Mouse (Mus musculus): ENCODE data around the gene Morn4. TPM values are rescaled to one million over a fixed set of nuclear protein-coding genes. Genes with fewer than 3 reads are reported as not detected.

The Morn4 gene
- total and polyA plus RNA-seq, 3 experiments: 5.7 to 18.4 TPM; not detected in 1

DNA sequence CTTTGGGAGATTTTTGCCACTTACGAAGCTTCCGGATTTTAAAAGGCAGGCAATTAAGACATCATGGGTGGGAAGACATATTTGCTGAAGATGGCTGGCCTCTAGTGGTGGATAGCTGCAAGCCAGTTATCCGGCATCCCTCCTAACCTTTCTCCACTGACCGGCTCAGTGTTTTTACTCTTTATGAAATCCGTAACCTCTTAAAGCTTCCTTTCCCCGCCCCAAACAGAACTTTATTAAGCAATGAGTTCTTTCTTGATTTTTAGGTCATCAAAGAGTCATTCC, 17.0 kb downstream of the Morn4 start:
- H3K9me3 ChIP-seq (replicated peaks; ENCODE audit: insufficient read depth, low read length): no peaks in the 10 kb centered on the region
- no peaks in the 10 kb centered on the region for H3K79me2 ChIP-seq (ENCODE audit: control insufficient read depth, insufficient read depth, low read length, poor library complexity)
- no peaks in the 10 kb centered on the region for H3K36me3 ChIP-seq (ENCODE audit: control insufficient read depth in 1 of 2, insufficient read depth in 2 of 2, low read length in 2 of 2)
- TF ChIP-seq CHD1 (IDR thresholded peaks at IDR 0.05; ENCODE audit: low read depth, low read length): no peak
- no peak for TF ChIP-seq ETS1 (IDR thresholded peaks at IDR 0.05; ENCODE audit: low read depth, low read length)
- no peak for TF ChIP-seq MAX (IDR thresholded peaks at IDR 0.05; ENCODE audit: low read length)
- TF ChIP-seq UBTF (IDR thresholded peaks at IDR 0.05; ENCODE audit: borderline replicate concordance, insufficient read depth, low read depth, low read length): no peak
- no peak for TF ChIP-seq NRF1 (IDR thresholded peaks at IDR 0.05; ENCODE audit: insufficient read depth, low read depth, low read length, poor library complexity, severe bottlenecking)
- TF ChIP-seq SMC3 (IDR thresholded peaks at IDR 0.05; ENCODE audit: low read depth, low read length): no peak
- no peak for TF ChIP-seq E2F4 (IDR thresholded peaks at IDR 0.05; ENCODE audit: borderline replicate concordance, low read depth, low read length)
- TF ChIP-seq MAZ (IDR thresholded peaks at IDR 0.05; ENCODE audit: low read depth, low read length): no peak
- TF ChIP-seq NELFE (IDR thresholded peaks at IDR 0.05; ENCODE audit: low read depth, low read length): no peak
- no peak for TF ChIP-seq POLR2A (IDR thresholded peaks at IDR 0.05; ENCODE audit: control insufficient read depth in 1 of 2, insufficient read depth in 1 of 2, low read depth in 1 of 2, low read length in 2 of 2, poor library complexity in 1 of 2)
- TF ChIP-seq ZMIZ1 (IDR thresholded peaks at IDR 0.05; ENCODE audit: low read depth, low read length): no peak
- no peak for TF ChIP-seq POLR2AphosphoS2 (IDR thresholded peaks at IDR 0.05; ENCODE audit: low read length)
- TF ChIP-seq RAD21 (IDR thresholded peaks at IDR 0.05; ENCODE audit: low read depth, low read length): no peak; the same call in 1 of the 2 replicates
- TF ChIP-seq GABPA (IDR thresholded peaks at IDR 0.05; ENCODE audit: low read depth, low read length): no peak
- no peak for TF ChIP-seq USF2 (IDR thresholded peaks at IDR 0.05; ENCODE audit: borderline replicate concordance in 1 of 2, insufficient read depth in 1 of 2, low read depth in 1 of 2, low read length in 2 of 2)
- TF ChIP-seq EP300 (IDR thresholded peaks at IDR 0.05; ENCODE audit: low read depth in 1 of 2, low read length in 2 of 2): no peak
- no peak for TF ChIP-seq MYB (IDR thresholded peaks at IDR 0.05; ENCODE audit: low read depth, low read length)
- no peak overlapping the region for H3K4me3 ChIP-seq (ENCODE audit: control insufficient read depth in 1 of 2, insufficient read depth in 1 of 2, low read depth in 2 of 2, low read length in 2 of 2)
- no peak overlapping the region for H3K9ac ChIP-seq (ENCODE audit: control insufficient read depth, low read depth, low read length, poor library complexity, severe bottlenecking)
- H3K27ac ChIP-seq (ENCODE audit: control insufficient read depth, low read depth, low read length): no peak overlapping the region
- no peak for DNase-seq (ENCODE audit: low read depth, low spot score)
- no peaks in the 10 kb centered on the region for H3K4me1 ChIP-seq (ENCODE audit: control insufficient read depth in 1 of 2, insufficient read depth in 2 of 2, low read length in 2 of 2)
- H3K27me3 ChIP-seq (ENCODE audit: control insufficient read depth in 1 of 2, insufficient read depth in 2 of 2, low read length in 2 of 2): peaks cover 19 to 29% of the 10 kb centered on the region in 2 experiments

DNA sequence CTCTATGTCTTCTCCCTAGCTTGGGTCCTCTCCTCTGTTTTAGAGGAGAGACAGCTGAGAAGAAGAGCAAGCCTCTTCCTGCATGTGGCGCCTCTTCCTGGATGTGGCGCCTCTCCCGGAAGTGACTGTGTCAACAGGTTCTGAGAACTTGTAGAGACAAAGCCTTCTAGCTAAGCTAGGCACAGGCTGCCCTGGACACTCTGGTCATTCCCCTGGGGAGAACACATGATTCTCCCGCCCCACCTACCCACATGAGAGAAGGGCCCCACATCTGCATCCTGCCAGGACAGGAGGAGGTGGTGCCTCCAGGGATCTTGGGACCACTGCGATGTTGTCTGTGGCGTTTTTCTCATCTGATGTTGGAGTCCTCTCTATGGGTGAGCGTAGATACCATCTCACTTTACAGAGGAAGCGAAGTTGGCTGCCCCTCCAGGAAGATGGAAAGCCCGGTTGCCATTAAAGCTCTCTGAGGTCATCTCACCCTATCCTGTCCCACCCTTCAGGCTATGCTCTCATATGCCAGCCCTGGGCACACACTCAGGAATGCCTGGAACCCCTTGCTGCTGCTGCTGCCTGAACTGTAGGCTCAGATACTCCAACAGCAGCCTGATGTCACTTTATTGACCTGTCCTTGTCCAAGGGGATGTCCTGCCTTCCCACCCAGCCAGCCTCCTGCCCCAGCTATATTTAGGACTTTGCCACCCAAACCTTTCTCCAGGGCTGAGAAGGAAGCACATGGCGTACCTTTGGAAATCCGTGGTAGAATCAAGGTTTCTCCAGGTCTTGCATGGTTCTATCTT, 17.5 kb downstream of the Morn4 start:
- Histone ChIP-seq H3K9me3 (replicated peaks; ENCODE audit: insufficient read depth, low read length) (no peaks in the 10 kb centered on the region), H3K4me3 (ENCODE audit: control insufficient read depth in 1 of 2, insufficient read depth in 1 of 2, low read depth in 2 of 2, low read length in 2 of 2) (no peak overlapping the region), H3K27me3 (ENCODE audit: control insufficient read depth in 1 of 2, insufficient read depth in 2 of 2, low read length in 2 of 2) (peaks cover 20 to 32% of the 10 kb centered on the region in 2 experiments), H3K4me1 (ENCODE audit: control insufficient read depth in 1 of 2, insufficient read depth in 2 of 2, low read length in 2 of 2) (no peaks in the 10 kb centered on the region), H3K9ac (ENCODE audit: control insufficient read depth, low read depth, low read length, poor library complexity, severe bottlenecking) (no peak overlapping the region), H3K36me3 (ENCODE audit: control insufficient read depth in 1 of 2, insufficient read depth in 2 of 2, low read length in 2 of 2) (no peaks in the 10 kb centered on the region), H3K79me2 (ENCODE audit: control insufficient read depth, insufficient read depth, low read length, poor library complexity) (no peaks in the 10 kb centered on the region), H3K27ac (ENCODE audit: control insufficient read depth, low read depth, low read length) (no peak overlapping the region)
- no peak for DNase-seq (ENCODE audit: low read depth, low spot score)
- TF ChIP-seq BHLHE40 (IDR thresholded peaks at IDR 0.05; ENCODE audit: borderline replicate concordance, low read depth, low read length): no peak
- TF ChIP-seq E2F4 (IDR thresholded peaks at IDR 0.05; ENCODE audit: borderline replicate concordance, low read depth, low read length): no peak
- TF ChIP-seq MAX (IDR thresholded peaks at IDR 0.05; ENCODE audit: low read length): no peak
- TF ChIP-seq CTCF (IDR thresholded peaks at IDR 0.05 in 2 of 3, conservative IDR thresholded peaks at IDR 0.05 in 1 of 3; ENCODE audit: control insufficient read depth in 1 of 3, insufficient read depth in 1 of 3, low read depth in 2 of 3, low read length in 3 of 3, poor library complexity in 1 of 3, severe bottlenecking in 1 of 3): no peak
- TF ChIP-seq KAT2A (conservative IDR thresholded peaks at IDR 0.05; ENCODE audit: low read depth, low read length): no peak
- TF ChIP-seq MXI1 (IDR thresholded peaks at IDR 0.05; ENCODE audit: low read depth, low read length): no peak
- TF ChIP-seq ZKSCAN1 (IDR thresholded peaks at IDR 0.05; ENCODE audit: low read depth, low read length): no peak
- TF ChIP-seq TAL1 (IDR thresholded peaks at IDR 0.05; ENCODE audit: low read length): no peak
- no peak for TF ChIP-seq MAFK (IDR thresholded peaks at IDR 0.05; ENCODE audit: borderline replicate concordance, low read depth, low read length)
- TF ChIP-seq MYB (IDR thresholded peaks at IDR 0.05; ENCODE audit: low read depth, low read length): no peak
- no peak for TF ChIP-seq MEF2A (IDR thresholded peaks at IDR 0.05; ENCODE audit: extremely low read depth, insufficient replicate concordance, low read depth, low read length, poor library complexity, severe bottlenecking)
- TF ChIP-seq ZMIZ1 (IDR thresholded peaks at IDR 0.05; ENCODE audit: low read depth, low read length): no peak
- no peak for TF ChIP-seq NRF1 (IDR thresholded peaks at IDR 0.05; ENCODE audit: insufficient read depth, low read depth, low read length, poor library complexity, severe bottlenecking)

Measured in MEL (cell line).